Mouse (Mus musculus): ENCODE data around the gene Ccdc43.

The Ccdc43 gene

DNA sequence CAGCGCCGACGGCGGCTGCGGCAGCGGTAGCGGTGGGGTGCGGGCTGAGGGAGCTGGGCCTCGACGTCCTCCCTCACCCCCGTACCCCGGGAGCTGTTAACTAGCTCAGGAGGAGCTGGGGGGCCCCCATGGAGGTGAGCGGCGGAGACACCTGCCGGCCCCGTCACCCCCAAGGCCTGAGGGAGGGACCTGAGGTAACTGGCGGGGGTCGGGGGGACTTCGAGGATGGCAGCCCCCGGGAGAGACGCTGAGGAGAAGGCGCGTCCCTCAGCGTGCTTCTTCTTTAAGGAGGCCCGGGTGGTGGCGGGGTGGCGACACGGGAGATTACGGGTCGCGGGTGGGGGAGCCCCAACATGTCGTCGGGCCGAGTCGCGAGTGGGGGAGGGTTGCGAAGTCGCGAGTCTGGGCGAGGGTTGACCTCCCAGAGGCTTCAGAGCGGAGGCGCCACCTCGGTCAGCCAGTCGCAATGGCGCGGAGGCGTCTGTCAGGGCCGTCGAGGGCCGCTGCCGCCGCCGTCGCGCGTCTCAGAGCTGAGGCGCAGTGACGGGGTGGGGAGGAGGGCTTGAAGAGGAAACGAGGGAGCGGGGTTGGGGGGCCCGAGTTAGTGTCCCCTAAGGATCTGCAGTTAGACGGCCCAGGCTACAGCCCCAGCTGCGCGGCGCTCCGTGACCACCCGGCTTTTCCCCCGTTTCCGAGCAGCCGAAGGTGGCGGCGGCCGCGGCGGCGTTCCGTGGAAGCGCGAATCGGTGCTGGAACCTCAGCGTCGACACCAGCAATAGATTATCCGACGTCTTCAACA lies 31.7 kb downstream of the Ccdc43 start:
- peak; percentile 24 for DNase-seq (ENCODE audit: low read depth, low spot score)

DNA sequence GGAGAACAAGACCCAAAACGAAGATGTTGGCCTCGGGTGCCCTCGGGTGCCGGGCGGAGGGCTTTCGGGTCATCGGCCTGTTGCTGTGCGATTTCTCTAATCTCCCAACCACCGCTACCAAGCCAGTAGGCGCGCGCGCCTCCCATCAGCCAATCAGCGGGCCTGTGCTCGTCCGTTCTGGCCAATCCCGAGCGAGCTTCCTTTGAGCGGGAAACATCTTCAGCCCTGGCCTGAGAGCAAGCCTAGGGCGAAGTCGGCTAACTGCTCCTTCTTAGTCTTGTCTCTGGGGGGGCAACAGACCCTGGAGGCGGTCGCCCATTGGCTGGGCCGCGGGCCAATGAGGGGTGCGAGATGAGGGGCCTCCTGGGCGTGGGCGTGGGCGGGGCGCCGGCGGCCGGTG lies 32.4 kb downstream of the Ccdc43 start:
- DNase-seq (ENCODE audit: low read depth, low spot score) = peak; percentile 93

- DNase-seq (ENCODE audit: low read depth, low spot score) = no peak
Measured at GRCm38 (mm10) chr11:102663416-102663815, 34.2 kb downstream of the Ccdc43 start, which contains the start of gene Meioc. TSS of gene Meioc (plus strand) at chr11:102663716.

- DNase-seq (ENCODE audit: low read depth, low spot score) = no peak
Measured at GRCm38 (mm10) chr11:102656931-102657330, 40.7 kb downstream of the Ccdc43 start.

GRCm38 (mm10) chr11:102656326-102656926 lies 41.2 kb downstream of the Ccdc43 start:
- DNase-seq (ENCODE audit: low read depth, low spot score) = no peak

DNA sequence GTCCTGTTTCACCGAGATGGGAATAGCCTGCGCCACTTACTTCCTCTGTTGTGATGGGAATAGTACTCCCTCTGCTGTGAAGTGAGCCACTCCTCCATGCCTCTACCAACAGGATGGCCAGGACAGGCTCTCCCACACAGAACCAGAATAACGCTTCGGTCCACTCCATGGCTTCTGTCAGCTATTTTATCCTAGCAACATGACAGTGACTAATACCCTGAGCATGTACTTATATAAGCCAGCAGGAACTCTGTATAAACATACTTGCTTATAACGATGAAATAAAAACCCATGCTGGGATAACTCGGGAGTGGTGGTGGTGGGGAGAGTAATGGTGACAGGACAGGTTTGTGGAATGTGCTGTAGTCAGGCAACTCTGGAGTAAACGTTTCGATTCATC lies 41.7 kb downstream of the Ccdc43 start:
- no peak for DNase-seq (ENCODE audit: low read depth, low spot score)

- DNase-seq (ENCODE audit: low read depth, low spot score) = peak; percentile 55
Measured at GRCm38 (mm10) chr11:102652844-102653243, 44.7 kb downstream of the Ccdc43 start.

DNA sequence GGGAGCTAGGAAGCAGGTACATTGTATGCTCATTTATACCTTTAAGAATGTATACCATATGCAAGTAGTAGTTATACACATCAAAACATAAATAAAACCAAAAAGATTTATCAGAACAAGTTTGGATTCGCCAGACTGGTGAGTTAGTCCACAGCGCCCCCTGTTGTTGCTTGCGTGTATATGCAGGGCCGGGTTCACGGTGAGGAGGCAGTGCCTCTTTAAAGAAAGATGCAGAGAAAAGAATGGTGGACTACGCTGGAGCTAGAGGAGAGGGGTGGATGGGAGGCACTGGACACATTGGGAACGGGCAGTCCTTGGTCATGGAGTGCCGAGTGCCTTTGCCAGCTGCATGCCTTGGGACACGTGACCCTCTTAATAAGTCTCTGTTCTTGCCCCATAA lies 46.2 kb downstream of the Ccdc43 start:
- DNase-seq (ENCODE audit: low read depth, low spot score) = peak; percentile 69

- DNase-seq (ENCODE audit: low read depth, low spot score) = no peak
Measured at GRCm38 (mm10) chr11:102647885-102648284, 49.7 kb downstream of the Ccdc43 start.

- no peak for DNase-seq (ENCODE audit: low read depth, low spot score)
Measured at GRCm38 (mm10) chr11:102646226-102646625, 51.4 kb downstream of the Ccdc43 start.

DNA sequence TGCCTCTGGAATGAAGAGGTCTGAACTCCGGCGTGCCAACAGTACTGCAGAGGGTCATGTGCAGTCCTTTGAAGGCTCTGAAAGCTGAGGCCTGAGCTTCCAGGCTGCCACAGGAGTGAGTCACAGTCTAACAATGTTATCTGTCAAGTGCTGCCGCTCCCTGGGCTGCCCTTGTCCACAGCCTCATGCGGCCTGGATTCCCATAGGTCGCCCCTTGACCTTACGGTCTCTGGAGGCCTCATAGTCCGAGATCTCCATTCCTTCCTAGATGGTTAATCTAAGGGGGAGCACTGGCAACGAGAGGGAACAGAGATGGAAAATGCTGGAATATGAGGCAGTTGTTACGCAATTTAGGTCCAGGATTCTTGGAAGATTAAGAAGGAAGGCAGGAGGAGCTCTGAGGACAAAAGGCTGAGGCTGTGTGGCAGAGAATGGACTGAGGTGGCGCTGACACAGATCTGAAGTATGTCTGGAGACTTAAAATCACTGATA lies 53.6 kb downstream of the Ccdc43 start:
- no peak for DNase-seq (ENCODE audit: low read depth, low spot score)

DNA sequence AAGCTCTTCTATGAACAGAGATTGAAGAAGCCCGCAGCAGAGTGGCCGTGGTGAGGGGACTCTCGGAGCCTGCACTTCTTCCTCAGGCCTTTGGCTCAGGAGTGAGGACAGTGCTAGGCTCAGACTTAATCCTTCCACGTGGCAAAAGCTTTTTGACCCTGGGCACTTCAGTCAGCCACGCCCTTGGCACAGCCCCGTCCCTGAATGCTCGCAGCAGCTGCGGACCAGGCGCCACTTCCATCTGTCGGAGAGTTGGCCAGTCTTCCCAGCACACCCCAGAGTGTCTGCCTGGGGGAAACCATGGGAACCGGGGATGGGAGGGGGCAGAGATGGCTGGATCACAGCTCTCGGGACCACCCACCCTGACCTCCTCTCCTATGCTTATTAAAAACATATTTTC lies 60.7 kb downstream of the Ccdc43 start:
- no peak for DNase-seq (ENCODE audit: low read depth, low spot score)
